Mouse (Mus musculus): ENCODE results near the gene Atp6v1g2.

DNA sequence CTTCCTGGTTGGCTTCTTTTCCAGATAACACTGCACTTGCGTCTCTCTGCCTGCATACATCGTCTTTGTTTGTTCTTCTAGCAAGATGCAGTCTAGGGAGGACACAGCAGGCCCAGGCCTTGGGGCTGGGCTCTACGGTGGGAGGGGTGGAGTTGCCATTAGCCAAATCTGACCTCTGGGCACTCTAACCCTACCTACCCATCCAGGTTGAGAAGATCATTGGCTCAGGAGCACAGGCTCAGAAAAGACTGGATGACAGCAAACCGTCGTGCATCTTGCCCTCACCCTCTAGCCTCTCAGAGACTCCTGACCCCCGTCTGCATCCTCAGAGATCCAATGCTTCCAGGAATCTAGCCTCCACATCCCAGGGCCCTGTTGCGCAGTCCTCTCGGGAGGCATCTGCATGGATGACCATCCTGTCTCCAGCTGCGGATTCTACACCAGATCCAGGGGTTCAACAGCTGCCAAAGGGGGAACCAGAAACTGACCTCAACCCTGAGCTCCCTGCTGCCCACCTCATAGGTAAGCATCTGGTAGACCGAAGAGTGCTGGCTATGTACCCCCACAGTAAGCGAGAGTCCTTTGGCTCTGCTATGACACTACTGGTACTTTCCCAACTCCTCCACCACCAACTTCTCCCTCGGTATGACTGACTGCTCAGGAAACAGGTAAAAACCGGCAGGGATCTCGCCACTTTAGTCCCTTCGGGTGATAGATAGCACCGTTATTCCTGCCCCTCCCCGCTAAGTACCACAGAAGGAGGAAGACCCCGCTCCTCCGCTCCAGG is 38.4 kb upstream of the Atp6v1g2 start:
- TF ChIP-seq POLR2A (IDR thresholded peaks at IDR 0.05; ENCODE audit: borderline replicate concordance, insufficient read depth, low read length): no peak
- no peak for TF ChIP-seq CTCF (IDR thresholded peaks at IDR 0.05; ENCODE audit: borderline replicate concordance, insufficient read depth, low read depth, low read length)

Measured in cerebellum, adult 2 months (tissue).